Mouse (Mus musculus) left cerebral cortex, postnatal 4 days (tissue): ENCODE measurements around the gene Ell2. TPM values are rescaled to one million over a fixed set of nuclear protein-coding genes. Genes with fewer than 3 reads are reported as not detected.

ENCODE experiments used
- DNase-seq: peaks from one replicate; pipeline ENCODE4 v3.0.0-alpha.2; 2022
- intact Hi-C: fragments of 180-260 bp; cut with DNase I; formaldehyde crosslinking; loops from one replicate; pipeline ENCODE4 v1.15.1; 2025
- total RNA-seq, 2 experiments: library from RNA; stranded (reverse); gene quantifications; 2 replicates each; pipeline ENCODE4 v1.2.3; 2021

The Ell2 gene
- total RNA-seq, 2 experiments from 2014 or later: 9.3 to 10.9 TPM

DNA sequence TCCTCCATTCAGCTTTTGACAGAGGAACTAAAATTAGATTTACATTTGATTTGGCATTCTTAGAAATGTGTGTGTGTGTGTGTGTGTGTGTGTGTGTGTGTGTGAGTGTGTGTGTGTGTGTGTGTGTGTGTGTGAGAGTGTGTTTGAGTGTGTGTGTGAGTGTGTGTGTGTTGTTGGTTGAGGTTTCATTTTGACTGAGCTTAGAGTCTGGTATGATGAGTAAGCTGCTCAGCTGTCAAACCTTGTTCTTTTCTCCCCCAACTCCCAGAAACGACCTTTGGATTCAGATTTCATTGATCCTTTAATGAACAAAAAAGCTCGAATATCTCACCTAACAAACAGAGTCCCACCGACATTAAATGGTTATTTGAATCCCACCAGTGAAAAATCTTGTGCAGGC lies 56.7 kb downstream of the Ell2 start:
- intact Hi-C loops: no loop called here
- no peak for DNase-seq

DNA sequence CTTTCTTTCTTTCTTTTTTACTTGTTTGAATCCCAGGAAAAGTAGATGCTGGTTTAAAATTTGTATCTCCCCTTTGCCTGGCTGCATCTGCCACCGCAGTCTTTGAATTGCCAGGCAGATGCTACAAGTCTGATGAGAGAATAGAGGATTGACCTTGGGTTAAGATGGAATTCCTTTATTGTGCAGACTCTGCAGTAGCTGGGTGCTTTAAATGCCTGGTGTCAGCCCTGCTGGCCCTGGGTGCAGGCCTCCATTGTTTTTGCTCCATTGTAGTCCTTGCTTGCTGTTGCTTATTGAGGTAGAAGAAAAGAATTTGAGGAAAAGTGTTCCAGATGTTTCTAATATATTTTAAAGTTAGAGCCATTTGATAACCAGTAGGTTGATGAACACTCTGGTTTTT lies 59.2 kb downstream of the Ell2 start:
- DNase-seq: no peak
- intact Hi-C loops: no loop called here

DNA sequence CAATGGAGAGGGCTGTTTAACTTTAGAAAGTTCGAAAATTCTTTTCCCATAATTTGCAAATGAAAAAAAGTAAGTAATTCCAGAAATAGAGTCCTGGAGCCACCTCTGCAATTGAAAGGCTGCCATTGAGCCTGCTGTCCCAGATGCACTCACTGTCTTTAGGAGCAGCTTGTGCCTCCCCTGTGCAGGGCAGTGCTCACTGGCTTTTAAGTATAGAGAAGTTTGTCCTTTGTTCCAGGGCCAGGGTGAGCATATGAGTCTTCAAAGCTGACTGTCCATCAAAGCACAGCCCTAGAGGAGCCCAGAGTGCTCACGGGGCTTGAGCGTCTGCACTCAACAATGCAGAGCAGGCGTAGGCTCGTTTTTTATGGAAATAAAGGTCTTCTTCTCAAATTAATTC lies 59.7 kb downstream of the Ell2 start:
- DNase-seq: no peak
- intact Hi-C loops: no loop called here

DNA sequence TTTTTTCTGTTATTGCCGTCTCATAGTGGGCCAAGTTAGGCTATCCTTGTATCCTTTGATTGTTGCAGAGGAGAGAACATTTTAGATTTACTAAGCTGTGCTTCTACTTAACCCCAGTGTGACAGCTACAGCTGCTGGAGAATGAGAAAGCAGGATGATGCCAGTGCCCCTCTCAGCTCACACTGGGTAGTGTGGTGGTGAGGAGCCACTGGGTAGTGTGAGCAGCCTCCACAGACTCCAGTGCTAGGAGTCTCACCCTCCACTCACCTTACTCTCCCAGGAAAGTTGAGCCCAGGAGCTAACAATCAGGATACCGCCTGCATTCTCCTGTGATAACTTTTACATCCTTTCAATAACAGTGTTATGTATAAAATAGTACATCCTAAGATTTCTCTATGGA lies 60.4 kb downstream of the Ell2 start:
- DNase-seq: no peak
- intact Hi-C loops: no loop called here

DNA sequence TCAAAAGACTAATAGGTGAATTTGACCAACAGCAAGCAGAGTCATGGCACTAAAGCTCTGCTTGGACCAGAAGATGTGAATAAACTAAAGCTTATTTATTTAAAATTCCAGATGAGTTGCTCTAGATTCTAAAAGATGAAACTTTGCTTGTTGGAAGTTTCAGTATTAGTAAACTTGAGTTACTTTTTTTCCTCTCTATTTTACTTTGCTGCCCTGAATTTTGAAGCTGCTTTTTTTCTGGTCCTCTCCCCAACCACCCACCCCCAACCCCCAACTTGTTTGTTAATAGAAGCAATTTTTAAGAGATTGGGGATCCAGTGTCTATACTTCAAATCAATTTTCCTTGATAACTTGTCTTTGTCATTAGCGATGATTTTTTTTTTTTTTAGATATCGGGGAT lies 64.2 kb downstream of the Ell2 start:
- intact Hi-C loops: no loop called here
- DNase-seq: no peak

DNA sequence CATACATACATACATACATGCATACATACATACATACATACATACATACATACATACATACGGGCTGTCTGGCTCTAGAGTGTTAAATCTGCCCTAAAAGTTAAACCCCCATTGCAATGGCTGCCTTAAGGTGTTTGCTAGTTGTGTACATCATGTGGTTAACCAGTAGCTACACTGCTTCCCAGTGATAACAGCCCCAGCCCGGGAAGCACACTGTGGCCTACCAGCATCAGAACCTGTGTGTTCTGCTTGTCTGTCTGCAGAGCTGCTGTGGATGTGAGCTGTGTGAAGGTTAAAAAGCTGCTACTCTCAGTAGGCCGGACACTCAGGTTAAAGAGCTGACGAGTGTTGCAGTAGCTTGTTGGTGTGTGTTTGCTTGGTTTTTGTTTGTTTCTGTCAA lies 64.8 kb downstream of the Ell2 start:
- intact Hi-C loops: no loop called here
- DNase-seq: no peak

DNA sequence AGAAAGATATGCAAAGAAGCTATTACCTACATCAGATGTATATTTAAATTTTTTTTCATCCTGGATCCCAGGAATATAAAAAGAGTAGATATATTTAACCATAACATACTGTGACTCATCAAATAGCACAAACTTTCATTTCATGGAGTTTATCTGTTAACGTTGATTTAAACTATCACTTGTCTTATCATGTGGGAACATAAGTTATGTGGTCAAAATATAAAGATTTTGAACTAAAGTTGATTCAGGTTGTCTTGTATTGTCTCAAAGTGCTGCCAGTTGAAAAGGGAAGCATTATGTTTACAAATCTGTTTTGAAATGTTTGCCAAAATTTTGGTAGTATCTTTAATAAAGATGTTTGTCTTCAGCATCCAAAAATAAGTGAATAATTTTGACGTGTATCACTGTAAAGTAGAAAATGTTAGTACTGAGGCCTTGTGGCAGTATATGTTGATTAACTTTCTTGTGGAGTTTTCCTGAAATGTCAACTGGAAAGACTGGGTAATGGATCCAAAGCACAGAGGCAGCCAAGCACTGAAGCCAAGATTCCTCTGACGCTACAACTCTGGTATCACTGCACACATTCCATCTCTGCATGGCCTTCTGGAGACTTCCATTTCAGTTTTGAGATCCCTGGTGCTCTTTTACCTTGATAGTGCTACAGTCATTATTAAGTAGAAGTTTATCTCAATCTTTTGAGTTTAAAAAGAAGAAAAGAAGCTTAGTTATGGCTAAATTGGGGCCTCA lies 65.6 kb downstream of the Ell2 start:
- intact Hi-C loops: no loop called here
- DNase-seq: no peak

DNA sequence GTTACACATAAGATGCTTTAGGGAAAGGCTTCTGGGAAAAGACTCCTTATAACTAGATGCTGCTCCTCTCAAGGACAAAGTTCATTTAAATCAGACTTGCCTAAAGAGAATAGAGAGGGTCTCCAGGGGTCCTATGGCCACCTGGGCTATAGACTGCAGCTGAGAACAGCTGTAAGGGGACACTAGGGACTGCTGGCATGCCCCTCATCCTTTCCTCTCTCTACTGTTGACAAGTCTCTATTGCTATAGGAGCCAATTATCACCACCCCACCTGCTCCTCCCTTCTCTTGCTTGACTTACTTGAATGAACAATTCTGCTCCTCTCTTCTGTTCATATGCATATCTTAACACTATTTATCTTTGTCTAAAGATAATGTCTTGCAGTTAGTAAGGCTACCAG lies 69.4 kb downstream of the Ell2 start:
- intact Hi-C loops: no loop called here
- no peak for DNase-seq

DNA sequence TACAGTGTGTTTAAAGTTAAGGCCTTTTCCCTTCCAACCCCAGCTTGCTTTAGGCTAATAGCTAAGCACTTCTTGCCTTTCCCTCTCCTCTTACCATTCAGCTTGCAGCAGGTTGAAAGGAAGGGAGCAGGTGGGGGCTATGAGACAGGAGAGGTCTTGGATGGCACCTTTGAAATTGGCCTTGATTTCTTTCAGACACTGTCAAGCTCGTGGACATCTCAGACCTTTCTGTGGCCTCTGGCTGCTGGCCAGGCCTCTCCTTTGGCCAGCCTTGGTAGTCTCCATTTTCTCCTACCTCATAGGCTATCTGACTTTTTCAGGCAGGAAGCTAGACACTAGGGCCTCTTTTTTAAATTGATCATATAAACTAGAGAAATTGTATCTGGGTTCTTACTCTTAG lies 70.1 kb downstream of the Ell2 start:
- intact Hi-C loops: no loop called here
- no peak for DNase-seq

DNA sequence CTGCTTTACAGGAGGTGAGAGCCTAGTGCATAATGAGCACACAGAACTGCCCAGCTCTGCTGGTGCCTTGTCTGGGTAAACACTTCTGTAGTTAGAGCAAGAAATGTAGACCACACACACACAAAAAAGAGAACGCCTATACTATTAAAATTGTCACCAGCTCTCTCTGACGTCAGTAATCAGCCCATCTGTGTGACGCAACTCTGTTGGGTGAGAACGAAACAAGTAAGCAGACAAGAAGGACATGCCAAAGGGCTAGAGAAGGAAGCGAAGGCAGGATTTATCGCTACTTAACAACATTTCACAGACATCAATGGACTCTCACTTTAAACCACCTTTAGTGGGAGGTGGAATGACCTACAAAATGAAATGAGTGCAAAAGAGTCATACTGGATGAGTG lies 71.6 kb downstream of the Ell2 start:
- intact Hi-C loops: no loop called here
- no peak for DNase-seq

DNA sequence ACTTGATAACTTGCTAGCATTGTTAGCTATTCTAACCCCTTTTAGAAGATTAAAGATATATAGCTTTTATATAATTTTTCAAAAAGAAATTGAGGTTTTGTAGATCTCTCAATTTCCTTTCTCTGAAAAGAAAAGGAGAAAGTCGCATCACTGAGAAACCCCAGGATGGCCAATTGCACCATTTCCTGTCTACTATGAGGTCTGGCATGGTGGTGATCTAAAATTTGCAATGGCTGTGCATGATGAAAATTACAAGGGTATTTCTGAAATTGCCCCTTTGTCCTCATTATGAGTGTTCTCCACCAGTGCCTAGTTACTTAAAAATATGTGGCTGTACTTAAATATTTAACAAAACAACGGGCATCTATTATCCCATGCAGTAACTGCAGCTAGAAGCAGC lies 72.6 kb downstream of the Ell2 start:
- no peak for DNase-seq
- intact Hi-C loops: no loop called here

DNA sequence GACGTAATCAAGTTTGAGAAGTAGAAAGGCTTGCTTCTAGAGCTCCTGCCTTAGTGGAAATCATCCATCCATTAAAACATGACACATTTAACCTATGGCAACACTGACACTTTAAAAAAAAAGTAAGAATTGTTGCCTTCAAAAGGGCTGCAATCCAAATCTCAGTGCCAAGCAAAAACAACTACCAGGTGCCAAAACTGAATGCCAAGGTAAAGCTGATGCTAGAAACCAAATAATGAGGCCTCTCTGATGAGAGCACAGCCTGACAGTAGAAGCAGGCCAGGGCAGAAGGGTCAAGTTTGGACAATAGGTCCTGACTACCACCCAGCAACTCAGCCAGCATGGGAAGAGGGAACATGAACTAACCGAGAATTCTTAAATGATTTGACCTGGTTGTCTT lies 73.5 kb downstream of the Ell2 start:
- intact Hi-C loops: no loop called here
- no peak for DNase-seq

DNA sequence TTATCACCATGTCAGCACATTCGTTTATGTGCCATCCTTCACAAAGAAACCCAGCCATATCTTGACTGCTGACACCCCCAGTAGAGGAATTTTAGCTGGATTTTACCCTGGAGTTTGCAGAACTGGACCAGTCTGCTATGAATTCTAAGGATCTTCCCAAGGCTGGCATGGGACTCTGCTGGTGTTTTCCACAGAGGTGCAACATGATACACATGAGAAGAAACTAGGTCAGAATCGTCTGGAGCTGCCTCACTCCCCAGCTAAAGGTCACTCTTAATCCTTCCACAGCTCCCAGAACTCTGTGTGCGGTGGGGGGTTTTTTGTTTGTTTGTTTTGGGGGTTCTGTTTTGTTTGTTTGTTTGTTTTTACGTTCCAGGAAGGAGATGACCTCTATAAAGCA lies 79.2 kb downstream of the Ell2 start:
- intact Hi-C loops: no loop called here
- DNase-seq: no peak

DNA sequence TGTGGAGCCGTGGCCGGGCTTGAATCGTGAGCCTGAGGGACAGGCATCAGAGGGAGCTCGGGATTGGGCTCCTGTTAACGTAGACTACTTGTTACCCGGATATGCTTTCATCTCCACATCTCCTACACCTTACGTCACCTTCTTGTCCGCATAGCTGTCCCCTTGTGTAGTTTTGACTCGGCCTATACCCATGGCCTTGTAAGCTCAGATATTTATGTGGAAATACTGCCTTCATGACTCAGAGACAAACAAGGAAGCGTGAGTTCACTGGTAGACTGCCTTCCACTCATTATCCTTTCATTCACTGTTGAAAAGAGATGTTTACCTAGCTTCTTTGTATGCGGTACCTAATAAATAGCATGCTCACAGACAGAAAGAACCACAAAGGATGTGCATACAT lies 79.7 kb downstream of the Ell2 start:
- no peak for DNase-seq
- intact Hi-C loops: no loop called here

DNA sequence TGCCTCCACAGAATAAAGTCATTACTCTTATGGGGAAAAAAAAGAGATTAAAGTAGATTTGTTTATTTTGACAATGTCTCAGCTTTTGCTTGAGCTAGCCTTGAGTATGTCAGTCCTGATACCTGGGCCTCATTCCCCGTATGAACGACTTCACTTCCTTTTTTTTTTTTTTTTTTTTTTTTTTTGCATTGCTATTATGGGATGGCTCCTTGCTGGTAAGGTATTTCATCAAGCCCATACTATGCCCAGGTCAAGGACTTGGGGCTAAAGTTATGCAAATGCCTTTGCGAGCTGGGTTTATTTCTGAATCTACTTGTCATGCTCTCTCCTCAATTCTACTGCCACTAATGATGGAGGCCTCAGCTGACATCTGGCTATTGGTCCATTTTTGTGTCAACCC lies 80.8 kb downstream of the Ell2 start:
- intact Hi-C loops: no loop called here
- no peak for DNase-seq

DNA sequence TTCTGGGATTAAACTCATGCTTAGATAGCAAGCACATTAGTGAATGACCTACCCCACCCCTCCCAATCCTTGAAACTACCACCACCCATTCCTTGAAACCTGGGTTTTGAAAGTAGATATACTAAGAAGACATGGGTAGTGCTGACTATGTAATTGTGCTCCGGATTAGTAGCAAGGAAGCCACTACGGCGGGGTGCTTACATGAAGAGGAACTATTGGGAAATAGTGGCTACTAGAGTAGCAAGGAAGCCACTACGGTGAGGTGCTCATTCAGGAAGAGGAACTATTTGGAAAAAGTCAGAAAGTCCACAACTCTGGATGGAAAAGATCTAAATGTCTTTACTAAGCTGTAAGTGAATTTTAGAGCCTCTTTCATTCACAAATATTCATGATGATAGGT lies 81.6 kb downstream of the Ell2 start:
- DNase-seq: no peak
- intact Hi-C loops: no loop called here

DNA sequence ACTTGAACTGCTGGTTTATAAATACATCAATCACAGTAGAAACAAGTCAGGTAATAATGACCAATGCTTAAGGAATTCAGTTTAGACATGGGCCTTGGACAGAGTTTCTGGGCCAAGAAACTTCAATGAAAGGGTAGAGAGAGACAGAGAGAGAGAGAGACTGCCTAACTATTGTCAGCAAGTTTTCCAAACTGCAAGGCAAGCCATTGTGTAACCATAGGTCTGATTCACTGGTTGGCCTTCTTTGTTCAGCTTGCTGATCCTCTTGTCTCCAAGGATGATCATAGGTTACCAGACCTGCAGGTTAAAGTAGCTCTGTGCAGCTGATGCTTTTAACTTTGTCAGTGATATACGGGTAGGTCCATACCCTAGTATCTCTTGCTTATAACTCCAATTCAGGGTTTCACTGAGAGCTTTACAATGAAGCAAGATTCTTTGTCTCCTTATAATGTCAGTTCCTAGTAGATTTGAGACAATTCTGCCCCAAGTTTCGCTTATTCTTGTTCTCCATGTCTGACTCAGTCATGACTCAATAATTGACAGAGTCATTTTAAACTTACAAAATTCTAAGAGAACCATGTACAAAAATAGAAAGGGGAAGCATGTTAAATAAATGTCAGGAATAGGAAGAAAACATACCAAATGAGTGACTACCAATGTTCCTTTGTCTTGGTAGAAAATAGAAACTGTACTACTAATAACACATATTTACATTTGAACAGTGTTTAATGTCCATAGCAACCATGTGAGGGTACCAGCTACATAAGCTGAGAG lies 82.7 kb downstream of the Ell2 start:
- intact Hi-C loops: no loop called here

DNA sequence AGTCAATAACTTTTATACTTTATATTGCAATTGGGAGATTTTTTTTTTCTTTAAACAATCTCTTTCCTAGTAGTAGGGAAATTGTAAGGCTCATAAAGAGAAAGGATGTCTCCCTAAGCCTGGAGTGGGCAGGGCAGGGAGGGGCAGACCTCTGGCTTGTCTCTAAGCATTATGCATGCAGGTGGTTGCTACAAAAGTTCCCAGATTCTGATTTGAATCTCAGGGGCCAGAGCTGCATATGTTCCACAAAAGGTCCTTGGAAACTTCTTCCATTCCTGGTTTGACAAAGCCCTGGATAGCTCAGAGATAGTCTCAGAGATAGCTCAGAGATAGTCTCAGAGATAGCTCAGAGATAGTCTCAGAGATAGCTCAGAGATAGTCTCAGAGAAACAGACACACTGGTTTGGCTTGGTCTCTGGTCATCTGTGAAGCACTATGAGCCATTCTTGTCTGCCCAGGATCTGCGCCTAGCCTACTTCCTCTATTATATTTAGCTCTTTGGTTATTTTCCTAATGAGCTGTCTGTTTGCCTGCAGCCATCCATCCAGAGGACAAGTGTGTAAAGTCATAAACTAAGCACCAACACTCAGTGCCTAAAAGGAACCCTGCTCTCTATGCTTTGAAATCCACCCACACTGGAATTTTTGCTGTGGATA lies 84.1 kb downstream of the Ell2 start:
- intact Hi-C loops: loop anchor here (10.0 kb wide), 1 partner anchor 926 kb away; no protein-coding TSS in a partner anchor
- no peak for DNase-seq

More for the DNA sequence above, 82.7 kb downstream of the Ell2 start:
- no peak for DNase-seq

DNA sequence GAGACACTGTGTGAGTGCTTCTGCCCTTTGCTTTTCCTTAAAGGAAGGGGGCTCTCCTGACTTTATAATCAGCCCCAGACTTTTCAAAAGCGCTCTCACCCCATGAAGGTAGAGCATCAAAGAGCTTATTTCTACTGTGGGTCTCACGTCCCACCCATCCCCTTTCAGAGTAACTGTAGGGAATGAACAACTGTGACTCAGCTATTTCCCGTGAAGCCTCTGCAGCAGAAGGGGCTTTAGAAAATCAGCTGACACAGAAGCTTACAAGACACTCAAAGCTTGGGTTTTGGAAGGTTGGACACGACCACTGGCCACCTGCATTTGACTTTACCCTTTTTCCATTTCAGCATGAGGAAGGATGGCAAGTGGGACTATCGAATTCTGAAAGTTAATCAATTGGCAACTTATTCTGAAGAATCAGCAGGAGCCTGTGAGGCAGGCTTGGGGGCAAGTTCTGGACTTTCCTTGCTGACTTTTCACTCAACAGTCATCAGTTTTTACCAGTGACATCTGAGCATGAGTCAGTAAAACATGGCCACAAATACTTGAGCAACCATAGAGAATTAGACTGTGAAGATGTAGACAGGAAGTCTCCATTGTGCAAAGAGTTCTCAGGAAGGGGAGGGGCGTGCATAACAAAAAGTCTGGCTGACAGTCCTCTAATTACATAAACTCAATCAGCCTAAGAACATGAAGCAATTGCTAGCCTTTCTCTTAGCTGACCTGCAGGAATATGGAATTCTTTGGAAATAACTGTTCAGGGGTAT lies 87.5 kb downstream of the Ell2 start:
- DNase-seq: no peak
- intact Hi-C loops: loop anchor here (10.0 kb wide), 1 partner anchor 929 kb away; no protein-coding TSS in a partner anchor

DNA sequence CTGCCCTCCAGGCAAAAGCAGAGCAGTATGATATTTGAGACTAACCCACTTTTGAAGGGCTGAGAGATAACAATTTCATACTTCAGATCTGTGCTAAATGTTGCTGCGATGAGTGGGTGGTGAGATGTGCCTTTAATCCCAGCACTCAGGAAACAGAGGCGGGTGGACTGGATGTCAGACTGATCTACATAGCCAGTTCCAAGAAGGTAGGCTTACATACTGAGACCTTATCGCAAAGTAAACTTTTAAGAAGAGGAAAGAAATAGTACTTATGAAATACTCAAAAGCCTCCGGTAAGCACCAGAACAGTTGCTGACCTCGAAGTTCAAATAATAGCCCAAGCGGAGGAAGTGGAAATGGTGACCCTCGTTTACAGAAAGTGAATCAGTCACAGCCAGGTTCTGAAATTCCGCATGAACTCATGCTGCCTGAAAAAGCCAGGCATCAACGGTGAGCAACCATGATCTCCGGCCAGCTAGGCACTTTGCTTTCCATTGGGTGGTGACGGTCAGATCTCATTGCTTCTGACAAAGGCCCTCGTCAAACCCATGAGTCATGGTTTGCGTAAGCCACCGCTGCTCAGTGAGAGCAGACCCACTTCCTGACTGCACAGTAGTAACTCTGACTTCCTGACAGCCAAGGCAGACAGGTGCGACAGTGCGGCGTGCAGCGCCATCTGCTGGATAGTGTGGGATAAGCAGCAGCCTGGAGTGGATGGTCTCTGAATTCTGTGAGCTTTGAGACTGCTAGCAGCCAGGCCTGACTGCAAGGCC lies 91.0 kb downstream of the Ell2 start:
- peak; percentile 88 for DNase-seq
- intact Hi-C loops: loop anchor here (2.0 to 10.0 kb wide), 2 partner anchors 571 to 933 kb away; no protein-coding TSS in a partner anchor
